Comparison of ENCODE assay signal across 8 mouse cellular contexts in the genomic region with DNA sequence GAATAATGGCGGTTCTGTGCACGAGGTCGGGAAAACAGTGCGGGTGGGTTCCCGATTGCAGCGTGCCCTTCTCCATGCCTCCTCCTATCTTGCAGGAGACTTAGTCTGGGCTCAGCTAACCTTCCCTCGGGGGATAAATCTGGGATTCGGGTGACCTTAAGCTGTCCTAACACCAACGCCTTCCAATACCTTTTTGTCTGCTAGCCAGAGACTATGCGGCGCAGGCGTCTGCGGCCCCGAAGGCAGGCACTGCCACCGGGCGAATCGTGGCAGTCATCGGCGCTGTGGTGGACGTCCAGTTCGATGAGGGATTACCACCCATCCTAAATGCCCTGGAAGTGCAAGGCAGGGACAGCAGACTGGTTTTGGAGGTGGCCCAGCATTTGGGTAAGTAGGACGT. TPM values are rescaled to one million over a fixed set of nuclear protein-coding genes. Genes with fewer than 3 reads are reported as not detected.
DNase-seq lines count a peak whose midpoint lies in the region; ATAC-seq and TF ChIP-seq lines count a peak whose summit lies in the region.

No protein-coding gene starts in this region.

- no peaks in the 10 kb centered on the region for H3K27me3 ChIP-seq in embryonic facial prominence, embryonic 11.5 days (ENCODE audit: control insufficient read depth, insufficient read depth, low read length)
- no peaks in the 10 kb centered on the region for H3K27me3 ChIP-seq in hindbrain, embryonic 14.5 days (ENCODE audit: control insufficient read depth, insufficient read depth, low read length)
- no peaks in the 10 kb centered on the region for H3K27me3 ChIP-seq in lung, postnatal 0 days (replicated peaks; ENCODE audit: insufficient read depth, low read length)

- under 1% methylated on average over 22 of the region's 22 CpGs for WGBS in embryonic facial prominence, embryonic 11.5 days
- under 1% methylated on average over 22 of the region's 22 CpGs for WGBS in hindbrain, embryonic 14.5 days
- WGBS in lung, postnatal 0 days = 0% methylated on average over 22 of the region's 22 CpGs

- H3K27ac ChIP-seq in embryonic facial prominence, embryonic 11.5 days (replicated peaks; ENCODE audit: low read depth, low read length) = peak overlapping the region; percentile 60; the same call in 1 of the 2 replicates
- peak overlapping the region; percentile 93 for H3K27ac ChIP-seq in hindbrain, embryonic 14.5 days
- H3K27ac ChIP-seq in lung, postnatal 0 days (ENCODE audit: low read length) = peak overlapping the region; percentile 83

- H3K36me3 ChIP-seq in embryonic facial prominence, embryonic 11.5 days (replicated peaks; ENCODE audit: control insufficient read depth, insufficient read depth, low read depth, low read length) = peaks cover 12% of the 10 kb centered on the region; the same call in 1 of the 2 replicates
- peaks cover 41% of the 10 kb centered on the region for H3K36me3 ChIP-seq in hindbrain, embryonic 14.5 days (replicated peaks; ENCODE audit: control insufficient read depth, insufficient read depth)
- peaks cover 31% of the 10 kb centered on the region for H3K36me3 ChIP-seq in lung, postnatal 0 days (ENCODE audit: insufficient read depth, low read length)

- ATAC-seq in embryonic facial prominence, embryonic 11.5 days (replicated peaks; ENCODE audit: insufficient number of reproducible peaks, low FRiP score, low TSS enrichment, low read depth) = no peak
- ATAC-seq in hindbrain, embryonic 14.5 days (ENCODE audit: low FRiP score) = no peak
- 0 out of 2 replicates have a peak, but pooled peaks have one; percentile 1 for ATAC-seq in lung, postnatal 0 days

- no peak for TF ChIP-seq EP300 in lung, postnatal 0 days (IDR thresholded peaks at IDR 0.05)

- H3K9me3 ChIP-seq in embryonic facial prominence, embryonic 11.5 days (replicated peaks; ENCODE audit: control insufficient read depth, low read length) = no peaks in the 10 kb centered on the region
- no peaks in the 10 kb centered on the region for H3K9me3 ChIP-seq in hindbrain, embryonic 14.5 days (ENCODE audit: control insufficient read depth, low read length)
- H3K9me3 ChIP-seq in lung, postnatal 0 days (ENCODE audit: low read length) = no peaks in the 10 kb centered on the region

- peak overlapping the region; percentile 89 for H3K4me2 ChIP-seq in embryonic facial prominence, embryonic 11.5 days (ENCODE audit: low read depth, low read length)
- H3K4me2 ChIP-seq in hindbrain, embryonic 14.5 days (replicated peaks) = peak overlapping the region; percentile 99
- H3K4me2 ChIP-seq in lung, postnatal 0 days (replicated peaks; ENCODE audit: low read depth, low read length) = peak overlapping the region; percentile 87

- peak; percentile 32 to 41 for DNase-seq in left cerebral cortex, postnatal 36 days (ENCODE audit: low spot score in 2 of 2)
- DNase-seq in left cerebral cortex, adult 8-10 months (ENCODE audit: low spot score in 2 of 2) = no peak
- peak; percentile 30 for DNase-seq in R1 (ENCODE audit: low read depth, low spot score)
- DNase-seq in embryonic facial prominence, embryonic 11.5 days (ENCODE audit: low spot score) = no peak
- DNase-seq in hindbrain, embryonic 14.5 days (ENCODE audit: low spot score) = no peak
- no peak for DNase-seq in lung, postnatal 0 days (ENCODE audit: low spot score)
- DNase-seq in spleen, postnatal 4 days (ENCODE audit: low spot score in 2 of 2) = peak; percentile 43 to 74
- DNase-seq in c-Kit-positive CD71-positive TER-119-positive erythroid progenitor cells, embryonic 14.5 days (ENCODE audit: low spot score) = no peak

- intact Hi-C loops in left cerebral cortex, postnatal 36 days (cut with DNase I) = no loop called here

- TF ChIP-seq CTCF in lung, postnatal 0 days (IDR thresholded peaks at IDR 0.05) = no peak

- H3K4me3 ChIP-seq in embryonic facial prominence, embryonic 11.5 days (ENCODE audit: low read depth, low read length) = peak overlapping the region; percentile 91
- H3K4me3 ChIP-seq in hindbrain, embryonic 14.5 days (replicated peaks; ENCODE audit: low read length) = peak overlapping the region; percentile 85
- H3K4me3 ChIP-seq in lung, postnatal 0 days (ENCODE audit: low read depth, low read length) = peak overlapping the region; percentile 96

- H3K4me1 ChIP-seq in embryonic facial prominence, embryonic 11.5 days (ENCODE audit: control insufficient read depth, insufficient read depth, low read length) = no peaks in the 10 kb centered on the region
- H3K4me1 ChIP-seq in hindbrain, embryonic 14.5 days (replicated peaks; ENCODE audit: control insufficient read depth, insufficient read depth, low read length) = peaks cover 15% of the 10 kb centered on the region
- peaks cover 11% of the 10 kb centered on the region for H3K4me1 ChIP-seq in lung, postnatal 0 days (ENCODE audit: insufficient read depth, low read depth, low read length)

- H3K9ac ChIP-seq in embryonic facial prominence, embryonic 11.5 days (replicated peaks; ENCODE audit: low read length) = peak overlapping the region; percentile 98
- H3K9ac ChIP-seq in hindbrain, embryonic 14.5 days = peak overlapping the region; percentile 96
- peak overlapping the region; percentile 95 for H3K9ac ChIP-seq in lung, postnatal 0 days (replicated peaks; ENCODE audit: low read depth)

RNA-seq across cellular contexts. Expression of gene Atp5b, which starts 0.6 kb away (rescaled TPM):
- 1,000 to 10,000 TPM; 1,550 to 1,901 TPM for total RNA-seq in left cerebral cortex, postnatal 36 days (2021)
- total RNA-seq in left cerebral cortex, adult 8-10 months (2022) = 1,000 to 10,000 TPM; 1,625 to 1,859 (median 1,782) TPM
- 2,412 and 2,488 TPM in 2 replicates for polyA plus RNA-seq in embryonic facial prominence, embryonic 11.5 days (2014; fragmentation: Nextera tagmentation; extraction: Ambion mirVana)
- 2,242 and 2,471 TPM in 2 replicates for polyA plus RNA-seq in hindbrain, embryonic 14.5 days (2014; fragmentation: Nextera tagmentation; extraction: Ambion mirVana)
- 1,155 and 1,171 TPM in 2 replicates for polyA plus RNA-seq in lung, postnatal 0 days (2015; fragmentation: Nextera tagmentation; extraction: Ambion mirVana)

RNA-seq across cellular contexts. Expression of gene Baz2a, which starts 7.7 kb away (rescaled TPM):
- total RNA-seq in left cerebral cortex, postnatal 36 days (2021) = 10 to 100 TPM; 31.6 to 44.5 TPM
- total RNA-seq in left cerebral cortex, adult 8-10 months (2022) = 10 to 100 TPM; 36.4 to 39.1 (median 38.4) TPM
- 14.0 and 14.2 TPM in 2 replicates for polyA plus RNA-seq in embryonic facial prominence, embryonic 11.5 days (2014; fragmentation: Nextera tagmentation; extraction: Ambion mirVana)
- 17.7 and 19.0 TPM in 2 replicates for polyA plus RNA-seq in hindbrain, embryonic 14.5 days (2014; fragmentation: Nextera tagmentation; extraction: Ambion mirVana)
- 11.2 and 11.4 TPM in 2 replicates for polyA plus RNA-seq in lung, postnatal 0 days (2015; fragmentation: Nextera tagmentation; extraction: Ambion mirVana)

RNA-seq across cellular contexts. Expression of gene Ptges3, which starts 24.9 kb away (rescaled TPM):
- 100 to 1,000 TPM; 120 to 131 TPM for total RNA-seq in left cerebral cortex, postnatal 36 days (2021)
- total RNA-seq in left cerebral cortex, adult 8-10 months (2022) = 100 to 1,000 TPM; 118 to 126 (median 124) TPM
- polyA plus RNA-seq in embryonic facial prominence, embryonic 11.5 days (2014; fragmentation: Nextera tagmentation; extraction: Ambion mirVana) = 641 and 733 TPM in 2 replicates
- 393 and 410 TPM in 2 replicates for polyA plus RNA-seq in hindbrain, embryonic 14.5 days (2014; fragmentation: Nextera tagmentation; extraction: Ambion mirVana)
- polyA plus RNA-seq in lung, postnatal 0 days (2015; fragmentation: Nextera tagmentation; extraction: Ambion mirVana) = 239 and 259 TPM in 2 replicates

RNA-seq across cellular contexts. Expression of gene Naca, which starts 48.3 kb away (rescaled TPM):
- 100 to 1,000 TPM; 292 to 297 TPM for total RNA-seq in left cerebral cortex, postnatal 36 days (2021)
- 100 to 1,000 TPM; 335 to 362 (median 360) TPM for total RNA-seq in left cerebral cortex, adult 8-10 months (2022)
- polyA plus RNA-seq in embryonic facial prominence, embryonic 11.5 days (2014; fragmentation: Nextera tagmentation; extraction: Ambion mirVana) = 1,020 and 1,060 TPM in 2 replicates
- 558 and 592 TPM in 2 replicates for polyA plus RNA-seq in hindbrain, embryonic 14.5 days (2014; fragmentation: Nextera tagmentation; extraction: Ambion mirVana)
- 445 and 456 TPM in 2 replicates for polyA plus RNA-seq in lung, postnatal 0 days (2015; fragmentation: Nextera tagmentation; extraction: Ambion mirVana)

Comparison
In these comparisons a context has a peak if more than half of its experiments do, and no peak if none do; other contexts are left out.
1. DNase-seq: peak in left cerebral cortex, postnatal 36 days (2 of 2), R1 (single experiment) and spleen, postnatal 4 days (2 of 2); none in left cerebral cortex, adult 8-10 months (0 of 2), embryonic facial prominence, embryonic 11.5 days (single experiment), hindbrain, embryonic 14.5 days (single experiment), lung, postnatal 0 days (single experiment) and c-Kit-positive CD71-positive TER-119-positive erythroid progenitor cells, embryonic 14.5 days (single experiment).
2. Peak in every context shown above with its lines, with median percentiles within 50 percentile points of each other: H3K27ac ChIP-seq, H3K4me2 ChIP-seq, H3K4me3 ChIP-seq and H3K9ac ChIP-seq.